Mouse (Mus musculus): ENCODE measurements around the gene Fam160a2. TPM values are rescaled to one million over a fixed set of nuclear protein-coding genes. Genes with fewer than 3 reads are reported as not detected.
A peak's percentile ranks its signal among the peaks of the same experiment; 100 is the strongest.
"Not testable (repeated sequence)": the region's sequence is repeated elsewhere in the genome, so short reads cannot be mapped to it uniquely, and the experiment has no call there.

Fam160a2 gene
- polyA plus RNA-seq, 1 experiment from 2014 or later: 48.2 TPM

- Histone ChIP-seq H3K27me3 (no peaks in the 10 kb centered on the region), H3K27ac (no peak overlapping the region), H3K9ac (no peak overlapping the region), H3K4me3 (replicated peaks) (no peak overlapping the region), H3K36me3 (replicated peaks) (no peaks in the 10 kb centered on the region), H3K4me1 (no peaks in the 10 kb centered on the region), H3K9me3 (no peaks in the 10 kb centered on the region), H3K4me2 (no peak overlapping the region)
- 95% methylated on average over 7 of the region's 7 CpGs for WGBS
- no peak for ATAC-seq (ENCODE audit: low FRiP score)
Observed at GRCm38 (mm10) chr7:105416529-105416928, 16.7 kb upstream of the Fam160a2 start.

DNA sequence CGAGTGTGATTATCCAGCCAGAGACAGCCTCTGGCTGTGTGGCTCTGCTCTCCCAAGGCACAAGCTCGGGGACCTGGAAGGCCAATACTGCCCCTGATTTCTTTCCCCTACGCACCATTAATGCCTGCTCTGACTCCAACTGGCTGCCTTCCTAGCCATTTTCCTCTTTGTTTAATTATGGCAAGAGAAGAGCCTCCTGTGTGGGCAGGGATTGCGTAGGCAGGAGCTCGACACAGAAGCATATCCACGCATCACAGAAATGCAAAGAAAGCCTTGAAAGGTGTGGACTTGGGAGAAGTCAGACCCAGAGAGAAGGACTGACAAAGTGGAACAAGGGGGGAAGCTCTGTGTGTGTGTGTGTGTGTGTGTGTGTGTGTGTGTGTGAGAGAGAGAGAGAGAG, 14.5 kb upstream of the Fam160a2 start:
- 60% methylated on average over 6 of the region's 6 CpGs for WGBS

DNA sequence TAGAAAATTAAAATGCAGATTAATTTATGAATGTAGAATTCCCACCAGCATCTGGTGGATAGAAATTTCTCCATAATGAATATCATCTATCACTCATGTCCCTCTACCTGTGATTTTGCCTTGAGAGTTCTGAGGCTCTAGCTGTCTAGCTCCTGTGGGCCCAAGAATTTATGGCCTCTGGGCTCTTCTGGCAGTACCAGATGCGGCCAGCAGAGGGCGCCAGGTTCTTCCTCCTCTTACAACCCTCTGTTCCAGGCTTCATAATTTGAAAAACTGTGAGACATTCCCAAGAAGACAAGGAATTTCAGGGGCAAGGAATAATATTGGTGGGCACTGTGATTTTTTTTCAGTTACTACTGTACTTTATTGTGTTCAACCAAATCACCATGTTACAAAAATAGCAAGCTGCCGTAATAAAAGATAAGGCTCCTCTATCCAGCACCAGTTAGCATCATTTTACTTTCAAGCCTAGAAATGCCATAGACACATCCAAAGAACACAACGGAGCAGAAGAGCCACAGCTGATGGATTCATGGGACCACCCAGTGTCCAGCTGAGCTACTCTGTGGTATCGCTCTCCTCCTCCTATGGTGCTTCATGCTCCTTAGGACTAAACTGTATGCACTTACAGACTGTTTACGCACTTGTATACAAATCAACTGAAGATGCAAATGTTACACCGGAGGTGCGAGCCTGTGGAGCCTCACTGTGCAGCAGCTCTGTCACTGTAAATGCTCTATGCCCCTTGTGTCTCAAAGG, 12.2 kb upstream of the Fam160a2 start:
- not testable (repeated sequence) for H3K36me3 ChIP-seq (replicated peaks); H3K27me3 ChIP-seq; H3K27ac ChIP-seq; H3K4me3 ChIP-seq (replicated peaks); H3K9me3 ChIP-seq; H3K9ac ChIP-seq; H3K4me2 ChIP-seq; H3K4me1 ChIP-seq
- ATAC-seq (ENCODE audit: low FRiP score): peak; percentile 52; the same call in 1 of the 2 replicates
- 60% methylated on average over 8 of the region's 8 CpGs for WGBS

More for the DNA sequence above, 14.5 kb upstream of the Fam160a2 start:
- Histone ChIP-seq H3K9me3 (no peaks in the 10 kb centered on the region), H3K9ac (no peak overlapping the region), H3K4me2 (no peak overlapping the region), H3K36me3 (replicated peaks) (no peaks in the 10 kb centered on the region), H3K4me1 (no peaks in the 10 kb centered on the region), H3K27me3 (no peaks in the 10 kb centered on the region), H3K4me3 (replicated peaks) (no peak overlapping the region), H3K27ac (no peak overlapping the region)
- ATAC-seq (ENCODE audit: low FRiP score): no peak

GRCm38 (mm10) chr7:105406322-105406721, 6.5 kb upstream of the Fam160a2 start:
- Histone ChIP-seq H3K9me3 (no peaks in the 10 kb centered on the region), H3K36me3 (replicated peaks) (no peaks in the 10 kb centered on the region), H3K27me3 (no peaks in the 10 kb centered on the region), H3K4me3 (replicated peaks) (no peak overlapping the region), H3K4me2 (no peak overlapping the region), H3K9ac (no peak overlapping the region), H3K4me1 (no peaks in the 10 kb centered on the region), H3K27ac (no peak overlapping the region)
- ATAC-seq (ENCODE audit: low FRiP score): no peak
- WGBS: 65% methylated on average over 1 of the region's 1 CpGs

GRCm38 (mm10) chr7:105404268-105404667, 4.4 kb upstream of the Fam160a2 start, which contains the start of gene Cnga4:
Gene Cnga4 (plus strand): TSS chr7:105404568.
- no peak for ATAC-seq (ENCODE audit: low FRiP score)
- no peak within 1 kb of the TSS for H3K27ac ChIP-seq
- peaks cover 9% of the 10 kb centered on the region for H3K4me1 ChIP-seq
- H3K36me3 ChIP-seq (replicated peaks): no peaks in the 10 kb centered on the region
- 78% methylated on average over 5 of the region's 5 CpGs for WGBS
- H3K27me3 ChIP-seq: no peaks in the 10 kb centered on the region
- no peaks in the 10 kb centered on the region for H3K9me3 ChIP-seq
- H3K9ac ChIP-seq: no peak within 1 kb of the TSS
- no peak within 1 kb of the TSS for H3K4me2 ChIP-seq
- H3K4me3 ChIP-seq (replicated peaks): no peak within 1 kb of the TSS

DNA sequence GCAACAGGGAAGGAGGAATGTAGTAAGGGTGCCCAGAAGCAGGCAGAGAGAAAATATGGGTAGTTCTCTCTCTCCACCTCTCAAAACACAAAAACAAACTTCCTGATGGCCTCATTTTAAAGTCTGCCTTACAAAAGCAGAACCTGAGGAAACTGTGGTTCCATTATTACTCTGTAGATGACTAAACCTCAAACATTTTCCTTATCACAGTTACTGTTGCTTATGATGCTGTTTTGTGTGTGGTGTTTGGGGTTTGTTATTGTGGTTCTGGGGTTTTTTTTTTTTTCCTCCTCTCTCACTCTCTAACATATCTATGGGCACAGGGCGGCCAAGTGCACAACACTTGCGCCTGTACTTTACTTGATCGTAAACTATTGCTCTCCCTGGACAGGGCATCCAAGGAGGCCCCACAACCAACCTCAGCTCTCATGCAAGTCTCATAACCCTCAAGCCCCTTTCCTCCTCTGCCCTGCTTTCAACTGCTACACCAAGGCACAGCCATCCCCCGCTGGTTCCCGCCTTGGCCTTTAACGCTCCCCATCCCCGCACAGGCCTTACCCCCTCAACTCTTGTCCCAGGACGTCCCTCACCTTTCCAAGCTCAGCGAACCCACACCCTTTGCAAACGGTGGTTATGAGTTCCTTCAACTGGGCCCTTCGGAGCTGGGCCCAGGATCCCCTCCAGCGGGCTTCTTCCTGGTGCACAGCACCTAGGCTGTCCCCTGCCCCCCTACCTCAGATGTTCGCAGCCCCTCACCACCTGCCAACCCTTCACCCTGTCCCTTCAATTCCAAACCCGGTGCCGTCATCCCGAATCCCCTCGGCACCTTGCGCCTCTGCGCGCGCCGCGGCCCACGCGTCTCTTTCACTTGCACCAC, 558 bp downstream of the Fam160a2 start:
- Histone ChIP-seq H3K27ac (peak overlapping the region; percentile 76), H3K4me1 (peaks cover 15% of the 10 kb centered on the region), H3K9ac (peak overlapping the region; percentile 87), H3K27me3 (no peaks in the 10 kb centered on the region), H3K4me3 (replicated peaks) (peak overlapping the region; percentile 87), H3K9me3 (no peaks in the 10 kb centered on the region), H3K4me2 (peak overlapping the region; percentile 80), H3K36me3 (replicated peaks) (no peaks in the 10 kb centered on the region)
- 2% methylated on average over 25 of the region's 25 CpGs for WGBS
- no peak; the same call in 1 of the 2 replicates for ATAC-seq (ENCODE audit: low FRiP score)

- H3K9me3 ChIP-seq: no peaks in the 10 kb centered on the region
- H3K36me3 ChIP-seq (replicated peaks): no peaks in the 10 kb centered on the region
- no peaks in the 10 kb centered on the region for H3K27me3 ChIP-seq
- ATAC-seq (ENCODE audit: low FRiP score): no peak
- no peak overlapping the region for H3K4me2 ChIP-seq
- H3K4me1 ChIP-seq: peaks cover 14% of the 10 kb centered on the region
- H3K27ac ChIP-seq: no peak overlapping the region
- H3K9ac ChIP-seq: no peak overlapping the region
- no peak overlapping the region for H3K4me3 ChIP-seq (replicated peaks)
Observed at GRCm38 (mm10) chr7:105396126-105396525, 3.7 kb downstream of the Fam160a2 start.

DNA sequence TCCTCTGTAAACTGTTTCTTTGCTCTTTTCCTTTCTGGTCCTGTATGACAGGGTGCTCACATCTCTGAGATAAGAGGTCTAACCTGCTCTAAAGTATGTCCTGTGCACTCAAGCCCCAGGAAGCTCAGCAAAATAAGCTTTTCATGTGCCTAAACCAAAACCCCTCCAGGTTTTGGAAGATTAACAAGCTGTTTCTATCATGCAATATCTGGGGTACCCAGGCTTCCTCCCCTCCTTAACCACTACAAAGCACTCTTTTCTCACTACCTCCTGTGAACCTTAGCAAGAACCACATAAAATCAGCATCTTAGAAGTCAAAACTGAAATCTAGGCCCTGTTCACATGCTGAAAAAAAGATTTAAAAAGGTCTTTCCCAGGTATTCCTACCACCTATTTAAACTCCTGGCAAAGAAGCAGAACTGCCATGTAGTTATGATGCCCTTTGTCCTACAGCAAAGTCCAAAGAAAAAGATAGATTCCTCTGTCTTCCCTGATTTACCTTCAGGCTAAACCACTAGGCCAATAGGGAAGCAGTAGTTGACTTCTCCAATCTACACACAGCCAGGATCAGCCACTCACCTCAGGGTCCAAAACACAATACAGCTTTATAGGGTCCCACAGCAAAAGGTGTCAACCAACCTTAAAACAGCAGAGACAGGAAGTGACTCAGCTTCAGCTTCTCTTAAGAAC, 4.6 kb downstream of the Fam160a2 start:
- Histone ChIP-seq H3K9ac (no peak overlapping the region), H3K4me1 (peaks cover 8% of the 10 kb centered on the region), H3K4me2 (no peak overlapping the region), H3K4me3 (replicated peaks) (no peak overlapping the region), H3K27ac (no peak overlapping the region), H3K36me3 (replicated peaks) (0 out of 2 replicates have a peak, but pooled peaks cover under 1% of the 10 kb centered on the region), H3K9me3 (no peaks in the 10 kb centered on the region), H3K27me3 (no peaks in the 10 kb centered on the region)
- no peak for ATAC-seq (ENCODE audit: low FRiP score)

DNA sequence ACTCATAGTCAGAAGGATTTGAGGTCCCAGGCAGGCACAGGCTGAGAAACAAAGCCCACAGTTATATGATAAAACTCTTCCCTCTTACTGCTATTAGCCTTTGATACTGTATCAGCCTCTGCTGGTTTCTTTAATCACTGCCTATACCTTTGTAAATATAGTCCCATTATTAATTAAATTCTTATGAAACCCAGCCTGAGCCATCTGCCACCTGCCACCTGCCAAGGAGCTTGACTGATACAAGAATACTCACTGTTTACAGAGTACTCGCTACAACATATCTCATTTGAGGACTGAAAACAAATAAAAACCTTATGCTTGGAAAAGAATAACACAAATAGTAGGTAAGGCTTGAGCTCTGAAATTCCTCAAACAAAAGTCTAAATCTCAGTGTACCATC, 5.2 kb downstream of the Fam160a2 start:
- no peaks in the 10 kb centered on the region for H3K9me3 ChIP-seq
- H3K9ac ChIP-seq: no peak overlapping the region; the same call in 1 of the 2 replicates
- WGBS: 84% methylated on average over 1 of the region's 1 CpGs
- H3K27me3 ChIP-seq: no peaks in the 10 kb centered on the region
- ATAC-seq (ENCODE audit: low FRiP score): no peak
- no peak overlapping the region for H3K27ac ChIP-seq
- H3K4me3 ChIP-seq (replicated peaks): no peak overlapping the region
- peaks cover 8% of the 10 kb centered on the region for H3K4me1 ChIP-seq
- H3K36me3 ChIP-seq (replicated peaks): peaks cover 7% of the 10 kb centered on the region
- H3K4me2 ChIP-seq: no peak overlapping the region

GRCm38 (mm10) chr7:105390236-105390635, 9.6 kb downstream of the Fam160a2 start:
- Histone ChIP-seq H3K9ac (no peak overlapping the region), H3K4me1 (no peaks in the 10 kb centered on the region), H3K4me3 (replicated peaks) (no peak overlapping the region), H3K4me2 (no peak overlapping the region), H3K9me3 (no peaks in the 10 kb centered on the region), H3K36me3 (replicated peaks) (peaks cover 44% of the 10 kb centered on the region), H3K27ac (no peak overlapping the region), H3K27me3 (no peaks in the 10 kb centered on the region)
- WGBS: 95% methylated on average over 2 of the region's 2 CpGs
- ATAC-seq (ENCODE audit: low FRiP score): no peak

DNA sequence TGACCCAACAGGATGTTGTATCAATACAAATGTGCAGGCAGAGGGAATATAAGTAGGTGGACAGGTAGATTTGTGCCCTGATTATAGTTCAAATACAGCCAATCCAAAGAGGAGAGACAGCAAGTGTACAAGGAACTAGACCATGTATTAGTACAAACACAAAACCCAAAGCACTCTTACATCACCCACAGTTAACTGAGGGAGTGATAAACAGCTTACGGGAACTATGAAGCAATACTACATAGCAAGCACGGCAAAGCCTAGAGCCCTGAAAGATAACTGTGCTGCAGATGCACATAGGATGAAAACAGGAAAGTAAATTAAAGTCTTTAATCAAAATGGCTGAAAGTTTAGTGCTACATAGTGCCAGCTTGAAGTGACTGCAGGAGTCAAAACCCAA, 12.2 kb downstream of the Fam160a2 start:
- Histone ChIP-seq H3K27me3 (no peaks in the 10 kb centered on the region), H3K27ac (no peak overlapping the region), H3K4me2 (no peak overlapping the region), H3K4me3 (replicated peaks) (no peak overlapping the region), H3K4me1 (no peaks in the 10 kb centered on the region), H3K9me3 (no peaks in the 10 kb centered on the region), H3K9ac (no peak overlapping the region), H3K36me3 (replicated peaks) (peaks cover 70% of the 10 kb centered on the region)
- 90% methylated on average over 2 of the region's 2 CpGs for WGBS
- ATAC-seq (ENCODE audit: low FRiP score): no peak

DNA sequence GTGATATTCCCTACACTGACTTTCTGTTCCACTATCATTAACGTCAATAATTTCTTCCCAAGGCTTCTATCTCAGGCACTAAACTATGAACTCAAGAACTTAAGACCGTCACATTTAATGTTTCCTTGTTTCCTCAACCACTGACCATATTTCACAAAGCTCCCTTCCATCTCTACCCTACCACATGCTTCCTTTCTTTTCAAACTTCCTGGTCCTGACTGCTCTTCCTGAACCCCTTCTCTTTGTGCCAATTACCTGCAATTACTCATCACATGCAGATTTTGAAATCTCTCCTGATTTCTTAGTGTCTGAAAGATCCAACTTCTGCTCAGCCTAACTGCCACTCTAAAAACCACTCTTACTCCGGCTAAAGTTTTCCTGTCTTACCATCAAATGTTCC, 19.5 kb downstream of the Fam160a2 start:
- Histone ChIP-seq H3K9me3 (no peaks in the 10 kb centered on the region), H3K4me3 (replicated peaks) (no peak overlapping the region), H3K9ac (no peak overlapping the region), H3K36me3 (replicated peaks) (peaks cover 88% of the 10 kb centered on the region), H3K4me2 (no peak overlapping the region), H3K4me1 (no peaks in the 10 kb centered on the region), H3K27me3 (no peaks in the 10 kb centered on the region), H3K27ac (no peak overlapping the region)
- no peak for ATAC-seq (ENCODE audit: low FRiP score)
- 92% methylated on average over 3 of the region's 3 CpGs for WGBS

All from forebrain, embryonic 12.5 days (tissue).